Mouse (Mus musculus): Measurements from ENCODE around the gene Cyb561d2. TPM values are rescaled to one million over a fixed set of nuclear protein-coding genes. Genes with fewer than 3 reads are reported as not detected.

Cyb561d2 gene
- polyA plus RNA-seq, 1 experiment from 2014 or later, result 24.5 TPM

- peaks cover 49% of the 10 kb centered on the region for H3K4me1 ChIP-seq
- H3K9me3 ChIP-seq, result no peaks in the 10 kb centered on the region
- DNase-seq (ENCODE audit: low spot score), result no peak
- H3K4me3 ChIP-seq, result peak overlapping the region; percentile 78
- H3K27me3 ChIP-seq (ENCODE audit: insufficient read depth, poor library complexity, severe bottlenecking), result peaks cover 10% of the 10 kb centered on the region; the same call in 1 of the 2 replicates
- WGBS, result 85% methylated on average over 11 of the region's 11 CpGs
- peaks cover 43% of the 10 kb centered on the region for H3K36me3 ChIP-seq
- peak overlapping the region; percentile 42 for H3K27ac ChIP-seq
Measured at GRCm38 (mm10) chr9:107543299-107543698, 1.3 kb upstream of the Cyb561d2 start.

GRCm38 (mm10) chr9:107542721-107543120, 728 bp upstream of the Cyb561d2 start:
- WGBS, result 46% methylated on average over 8 of the region's 8 CpGs

DNA sequence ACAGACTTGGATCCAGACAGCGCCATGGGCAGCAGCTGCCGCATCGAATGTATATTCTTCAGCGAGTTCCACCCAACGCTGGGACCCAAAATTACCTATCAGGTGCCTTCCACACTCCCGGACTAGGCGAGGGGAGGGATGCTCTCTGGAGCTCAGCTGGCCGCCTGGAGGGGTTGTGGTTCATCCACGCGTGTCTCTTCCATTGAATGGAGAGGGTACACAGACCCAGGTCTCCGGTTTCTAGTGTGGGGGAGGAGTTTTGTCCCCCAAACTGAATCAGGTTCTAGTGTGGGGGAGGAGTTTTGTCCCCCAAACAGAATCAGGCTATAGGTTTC, 326 bp upstream of the Cyb561d2 start:
- Histone ChIP-seq H3K4me3 (peak overlapping the region; percentile 78), H3K4me1 (peaks cover 46% of the 10 kb centered on the region), H3K36me3 (peaks cover 52% of the 10 kb centered on the region), H3K27ac (peak overlapping the region; percentile 86), H3K27me3 (ENCODE audit: insufficient read depth, poor library complexity, severe bottlenecking) (0 out of 2 replicates have a peak, but pooled peaks cover under 1% of the 10 kb centered on the region), H3K9me3 (no peaks in the 10 kb centered on the region)
- DNase-seq (ENCODE audit: low spot score), result no peak
- 3% methylated on average over 11 of the region's 11 CpGs for WGBS

More at GRCm38 (mm10) chr9:107542721-107543120, 728 bp upstream of the Cyb561d2 start:
- no peaks in the 10 kb centered on the region for H3K9me3 ChIP-seq
- peaks cover 48% of the 10 kb centered on the region for H3K36me3 ChIP-seq
- H3K27ac ChIP-seq, result peak overlapping the region; percentile 86
- H3K4me1 ChIP-seq, result peaks cover 46% of the 10 kb centered on the region
- peak overlapping the region; percentile 78 for H3K4me3 ChIP-seq
- peaks cover 5% of the 10 kb centered on the region; the same call in 1 of the 2 replicates for H3K27me3 ChIP-seq (ENCODE audit: insufficient read depth, poor library complexity, severe bottlenecking)
- DNase-seq (ENCODE audit: low spot score), result no peak

- 0 out of 2 replicates have a peak overlapping the region, but pooled peaks have one; percentile 86 for H3K27ac ChIP-seq
- H3K27me3 ChIP-seq (ENCODE audit: insufficient read depth, poor library complexity, severe bottlenecking), result no peaks in the 10 kb centered on the region
- peaks cover 60% of the 10 kb centered on the region for H3K36me3 ChIP-seq
- H3K9me3 ChIP-seq, result no peaks in the 10 kb centered on the region
- H3K4me3 ChIP-seq, result peak overlapping the region; percentile 78
- DNase-seq (ENCODE audit: low spot score), result no peak
- peaks cover 48% of the 10 kb centered on the region for H3K4me1 ChIP-seq
- WGBS, result 39% methylated on average over 10 of the region's 10 CpGs
Measured at GRCm38 (mm10) chr9:107541005-107541404, 988 bp downstream of the Cyb561d2 start.

DNA sequence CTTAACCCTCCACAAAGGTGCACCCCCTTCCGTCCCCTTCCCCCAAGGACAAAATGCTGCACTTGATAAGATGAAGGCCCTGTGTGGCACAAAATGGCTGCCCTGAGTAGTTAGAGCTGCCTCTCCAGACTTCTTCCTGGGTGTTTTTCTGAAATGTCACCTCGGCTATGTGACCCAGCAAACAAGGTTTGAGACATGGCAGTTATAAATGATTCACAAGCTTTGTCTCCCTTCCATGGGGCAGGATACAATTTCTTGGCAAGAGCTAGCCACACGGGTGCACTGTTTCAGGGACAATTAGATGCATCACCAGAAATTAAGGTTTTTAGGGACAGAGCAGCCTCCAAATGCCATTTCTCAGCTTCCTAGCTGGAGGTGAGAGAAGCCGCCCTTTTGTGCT, 1.6 kb downstream of the Cyb561d2 start:
- no peaks in the 10 kb centered on the region for H3K9me3 ChIP-seq
- no peaks in the 10 kb centered on the region for H3K27me3 ChIP-seq (ENCODE audit: insufficient read depth, poor library complexity, severe bottlenecking)
- peaks cover 60% of the 10 kb centered on the region for H3K36me3 ChIP-seq
- WGBS, result 71% methylated on average over 4 of the region's 4 CpGs
- peaks cover 51% of the 10 kb centered on the region for H3K4me1 ChIP-seq
- no peak for DNase-seq (ENCODE audit: low spot score)
- H3K27ac ChIP-seq, result no peak overlapping the region
- H3K4me3 ChIP-seq, result no peak overlapping the region

- 94% methylated on average over 8 of the region's 8 CpGs for WGBS
Measured at GRCm38 (mm10) chr9:107539940-107540339, 2.1 kb downstream of the Cyb561d2 start.

DNA sequence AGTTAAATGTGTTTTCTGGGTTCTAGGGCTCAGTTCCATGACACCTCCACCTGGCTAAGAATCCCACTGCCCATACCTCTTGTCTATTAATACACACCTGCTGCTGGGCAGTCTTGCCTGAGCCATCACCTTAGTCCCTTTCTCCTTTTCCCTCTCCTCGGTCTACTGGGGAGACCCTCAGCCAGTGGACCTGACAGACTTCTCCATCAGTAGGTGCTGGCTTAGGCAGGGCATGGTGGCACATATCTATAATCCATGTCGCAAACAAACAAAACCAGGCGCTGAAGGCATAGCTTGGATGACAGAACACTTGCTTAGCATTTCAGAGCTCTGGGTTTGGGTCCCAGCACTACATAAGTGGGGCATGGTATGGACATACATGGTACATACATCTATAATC, 3.3 kb downstream of the Cyb561d2 start:
- Histone ChIP-seq H3K27ac (no peak overlapping the region), H3K27me3 (ENCODE audit: insufficient read depth, poor library complexity, severe bottlenecking) (no peaks in the 10 kb centered on the region), H3K4me3 (no peak overlapping the region), H3K36me3 (peaks cover 44% of the 10 kb centered on the region), H3K4me1 (peaks cover 60% of the 10 kb centered on the region), H3K9me3 (no peaks in the 10 kb centered on the region)
- no peak for DNase-seq (ENCODE audit: low spot score)
- 88% methylated on average over 3 of the region's 3 CpGs for WGBS

More at GRCm38 (mm10) chr9:107539940-107540339, 2.1 kb downstream of the Cyb561d2 start:
- peaks cover 55% of the 10 kb centered on the region for H3K36me3 ChIP-seq
- no peak for DNase-seq (ENCODE audit: low spot score)
- H3K27ac ChIP-seq, result no peak overlapping the region
- no peaks in the 10 kb centered on the region for H3K9me3 ChIP-seq
- H3K4me1 ChIP-seq, result peaks cover 52% of the 10 kb centered on the region
- H3K27me3 ChIP-seq (ENCODE audit: insufficient read depth, poor library complexity, severe bottlenecking), result no peaks in the 10 kb centered on the region
- H3K4me3 ChIP-seq, result no peak overlapping the region

DNA sequence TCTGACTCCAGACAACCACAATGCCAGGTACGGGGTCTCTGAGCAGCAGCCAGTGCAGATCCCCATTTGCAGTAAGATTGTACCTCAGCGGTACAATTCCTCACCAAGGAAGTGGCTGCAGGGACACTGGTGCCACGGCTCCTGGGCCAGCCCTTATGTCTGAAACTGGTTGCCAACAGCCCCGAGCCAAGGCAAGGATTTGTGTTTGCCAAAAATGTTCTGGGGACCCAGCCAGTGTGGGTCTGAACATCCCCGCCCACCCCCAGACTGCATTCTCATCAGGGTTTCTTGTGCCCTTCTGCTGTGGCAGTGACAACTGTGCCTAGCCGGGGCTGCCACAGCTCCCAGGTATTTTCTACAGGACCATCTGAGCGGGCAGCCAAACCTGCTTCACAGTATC, 3.8 kb downstream of the Cyb561d2 start:
- H3K27me3 ChIP-seq (ENCODE audit: insufficient read depth, poor library complexity, severe bottlenecking), result no peaks in the 10 kb centered on the region
- H3K27ac ChIP-seq, result no peak overlapping the region
- no peak for DNase-seq (ENCODE audit: low spot score)
- H3K36me3 ChIP-seq, result peaks cover 39% of the 10 kb centered on the region
- H3K9me3 ChIP-seq, result no peaks in the 10 kb centered on the region
- no peak overlapping the region for H3K4me3 ChIP-seq
- H3K4me1 ChIP-seq, result peaks cover 58% of the 10 kb centered on the region
- 87% methylated on average over 7 of the region's 7 CpGs for WGBS

DNA sequence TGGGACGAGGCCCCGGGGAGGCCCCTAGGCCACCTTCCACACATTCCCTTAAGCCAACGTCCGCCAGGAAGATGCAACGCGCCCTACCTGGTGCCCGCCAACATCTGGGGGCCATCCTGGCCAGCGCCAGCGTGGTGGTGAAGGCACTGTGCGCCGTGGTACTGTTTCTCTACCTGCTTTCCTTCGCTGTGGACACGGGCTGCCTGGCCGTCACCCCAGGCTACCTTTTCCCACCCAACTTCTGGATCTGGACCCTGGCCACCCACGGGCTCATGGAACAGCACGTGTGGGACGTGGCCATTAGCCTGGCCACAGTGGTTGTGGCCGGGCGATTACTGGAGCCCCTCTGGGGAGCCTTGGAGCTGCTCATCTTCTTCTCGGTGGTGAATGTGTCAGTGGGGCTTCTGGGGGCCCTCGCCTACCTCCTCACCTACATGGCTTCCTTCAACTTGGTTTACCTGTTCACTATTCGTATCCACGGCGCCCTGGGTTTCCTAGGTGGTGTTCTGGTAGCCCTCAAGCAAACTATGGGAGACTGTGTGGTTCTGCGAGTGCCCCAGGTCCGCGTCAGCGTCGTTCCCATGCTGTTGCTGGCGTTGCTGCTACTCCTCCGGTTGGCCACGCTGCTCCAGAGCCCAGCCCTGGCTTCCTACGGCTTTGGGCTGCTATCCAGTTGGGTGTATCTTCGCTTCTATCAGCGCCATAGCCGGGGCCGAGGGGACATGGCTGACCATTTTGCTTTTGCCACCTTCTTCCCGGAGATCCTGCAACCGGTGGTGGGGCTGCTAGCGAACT, 7.4 kb downstream of the Cyb561d2 start:
- Histone ChIP-seq H3K4me3 (peak overlapping the region; percentile 88), H3K9me3 (no peaks in the 10 kb centered on the region), H3K36me3 (peaks cover 31% of the 10 kb centered on the region), H3K27me3 (ENCODE audit: insufficient read depth, poor library complexity, severe bottlenecking) (0 out of 2 replicates have a peak, but pooled peaks cover 2% of the 10 kb centered on the region), H3K27ac (peak overlapping the region; percentile 92), H3K4me1 (peaks cover 36% of the 10 kb centered on the region)
- 1% methylated on average over 40 of the region's 40 CpGs for WGBS
- DNase-seq (ENCODE audit: low spot score), result no peak

DNA sequence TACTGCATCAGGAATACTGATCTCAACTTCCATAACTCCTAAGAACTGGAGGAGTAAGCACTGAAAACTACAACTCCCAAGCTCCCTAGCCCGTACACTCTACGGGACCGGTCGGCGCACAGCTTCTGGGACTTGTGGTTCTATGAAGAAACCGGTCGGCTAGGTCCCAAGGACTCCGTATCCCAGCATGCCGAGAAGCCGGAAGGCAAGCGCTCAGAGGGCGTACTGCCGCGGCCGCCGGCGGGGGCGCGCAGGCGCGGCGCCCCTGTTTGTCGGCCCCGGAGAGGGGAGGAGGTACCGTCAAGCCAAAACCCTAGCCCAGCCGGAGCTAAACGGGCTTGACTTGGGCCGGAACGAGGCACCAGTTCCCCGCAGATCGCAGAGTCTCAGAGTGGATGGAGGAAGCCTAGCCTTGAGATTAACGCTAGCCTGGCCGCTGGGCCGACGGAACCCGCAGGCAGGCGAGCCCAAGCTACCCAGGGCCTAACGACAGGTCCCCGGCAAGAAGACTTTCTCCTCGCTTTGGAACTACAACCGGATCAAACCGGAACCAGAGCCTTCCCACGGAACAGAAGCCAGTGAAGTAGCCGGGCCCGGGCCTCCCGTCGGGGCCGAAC, 8.1 kb downstream of the Cyb561d2 start, which contains the start of gene Tmem115:
TSS of gene Tmem115 (plus strand) at position 155 of the 617 bp plus-strand sequence.
- Histone ChIP-seq H3K4me3 (peak within 1 kb of the TSS; percentile 88), H3K27ac (peak within 1 kb of the TSS; percentile 92), H3K4me1 (peaks cover 40% of the 10 kb centered on the region), H3K27me3 (ENCODE audit: insufficient read depth, poor library complexity, severe bottlenecking) (0 out of 2 replicates have a peak, but pooled peaks cover 5% of the 10 kb centered on the region), H3K36me3 (peaks cover 24% of the 10 kb centered on the region), H3K9me3 (no peaks in the 10 kb centered on the region)
- WGBS, result under 1% methylated on average over 48 of the region's 48 CpGs
- peak; percentile 99 for DNase-seq (ENCODE audit: low spot score)

DNA sequence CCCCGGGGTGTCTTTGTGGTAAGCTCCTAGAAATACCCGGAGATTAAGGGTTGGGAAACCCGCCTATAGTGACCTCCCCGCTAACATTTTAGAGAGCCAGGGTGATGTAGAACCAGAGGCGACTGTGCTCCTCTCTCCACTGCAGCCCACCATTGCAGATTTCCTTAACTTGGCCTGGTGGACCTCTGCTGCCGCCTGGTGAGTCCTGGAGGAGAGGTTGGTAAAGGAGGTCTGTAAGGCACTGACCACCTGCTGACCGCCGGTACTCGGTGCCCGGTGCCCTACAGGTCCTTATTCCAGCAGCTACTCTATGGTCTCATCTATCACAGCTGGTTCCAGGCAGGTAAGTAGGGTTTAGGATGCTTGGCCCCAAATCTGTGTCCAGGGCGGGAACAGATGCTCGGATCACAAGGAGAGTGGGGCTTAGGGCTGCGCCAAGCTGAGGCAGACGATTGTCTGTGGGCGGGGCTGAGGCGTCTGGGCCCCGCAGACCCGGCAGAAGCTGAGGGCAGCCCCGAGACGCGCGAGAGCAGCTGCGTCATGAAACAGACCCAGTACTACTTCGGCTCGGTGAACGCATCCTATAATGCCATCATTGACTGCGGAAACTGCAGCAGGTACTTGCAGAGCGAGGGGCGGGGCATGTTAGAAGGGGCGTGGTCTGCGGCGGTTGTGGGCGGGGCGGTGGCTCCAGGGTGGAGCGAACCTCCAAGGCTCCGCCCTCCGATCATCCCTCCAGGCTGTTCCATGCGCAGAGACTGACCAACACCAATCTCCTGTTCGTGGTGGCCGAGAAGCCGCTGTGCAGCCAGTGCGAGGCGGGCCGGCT, 15.6 kb downstream of the Cyb561d2 start:
- Histone ChIP-seq H3K9me3 (no peaks in the 10 kb centered on the region), H3K27me3 (ENCODE audit: insufficient read depth, poor library complexity, severe bottlenecking) (peaks cover 55% of the 10 kb centered on the region), H3K4me3 (peak overlapping the region; percentile 58), H3K36me3 (peaks cover 37% of the 10 kb centered on the region), H3K4me1 (peaks cover 49% of the 10 kb centered on the region), H3K27ac (peak overlapping the region; percentile 44; the same call in 1 of the 2 replicates)
- DNase-seq (ENCODE audit: low spot score), result peak; percentile 94
- 9% methylated on average over 44 of the region's 44 CpGs for WGBS

DNA sequence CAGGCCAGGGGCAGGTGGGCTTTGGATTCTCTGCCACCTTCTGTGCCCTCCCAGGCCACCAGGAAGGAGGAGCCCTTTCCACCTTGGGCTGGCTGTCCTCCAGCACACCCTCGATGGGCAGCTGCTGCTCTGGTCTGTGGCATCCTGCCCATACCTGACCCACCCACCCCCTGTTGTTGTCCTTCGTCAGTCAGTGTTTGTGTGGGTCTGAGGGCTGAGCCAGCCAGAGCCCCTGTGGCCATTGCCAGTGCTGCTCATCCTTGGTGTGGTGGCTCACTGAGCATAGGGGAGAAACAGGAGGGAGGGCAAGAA, 19.6 kb downstream of the Cyb561d2 start:
- WGBS, result 67% methylated on average over 2 of the region's 2 CpGs
- Histone ChIP-seq H3K9me3 (no peaks in the 10 kb centered on the region), H3K4me3 (peak overlapping the region; percentile 43), H3K27me3 (ENCODE audit: insufficient read depth, poor library complexity, severe bottlenecking) (peaks cover 40% of the 10 kb centered on the region), H3K4me1 (peaks cover 56% of the 10 kb centered on the region), H3K27ac (peak overlapping the region; percentile 80), H3K36me3 (peaks cover 53% of the 10 kb centered on the region)
- DNase-seq (ENCODE audit: low spot score), result no peak

All from heart, embryonic 10.5 days (tissue).